Mouse (Mus musculus): Measurements from ENCODE around the gene Bscl2. TPM values are rescaled to one million over a fixed set of nuclear protein-coding genes. Genes with fewer than 3 reads are reported as not detected.
A peak's percentile ranks its signal among the peaks of the same experiment; 100 is the strongest.

Gene Bscl2
- total and polyA plus RNA-seq, 2 experiments from 2014 or later: 104 to 146 TPM

GRCm38 (mm10) chr19:8839103-8839907 lies 2.0 kb downstream of the Bscl2 start, which contains the start of gene Gng3:
Gene Gng3 (minus strand): TSS chr19:8839194.
- Histone ChIP-seq H3K4me2 (ENCODE audit: low read depth, low read length) (peak within 1 kb of the TSS; percentile 91), H3K27ac (peak within 1 kb of the TSS; percentile 97), H3K9me3 (ENCODE audit: low read length) (no peaks in the 10 kb centered on the region), H3K36me3 (ENCODE audit: insufficient read depth, low read length) (peaks cover 10% of the 10 kb centered on the region; the same call in 1 of the 2 replicates), H3K9ac (replicated peaks; ENCODE audit: low read length) (peak within 1 kb of the TSS; percentile 73), H3K4me1 (ENCODE audit: insufficient read depth, low read length) (peaks cover 8% of the 10 kb centered on the region), H3K4me3 (ENCODE audit: low read length) (peak within 1 kb of the TSS; percentile 51), H3K27me3 (ENCODE audit: insufficient read depth, low read length) (no peaks in the 10 kb centered on the region)
- ATAC-seq (peak; percentile 87), DNase-seq (ENCODE audit: low spot score) (peak; percentile 92)
- WGBS: 30% methylated on average over 11 of the region's 11 CpGs
- TF ChIP-seq CTCF (IDR thresholded peaks at IDR 0.05; ENCODE audit: low read depth): peak; percentile 12; the same call in 1 of the 2 replicates

DNA sequence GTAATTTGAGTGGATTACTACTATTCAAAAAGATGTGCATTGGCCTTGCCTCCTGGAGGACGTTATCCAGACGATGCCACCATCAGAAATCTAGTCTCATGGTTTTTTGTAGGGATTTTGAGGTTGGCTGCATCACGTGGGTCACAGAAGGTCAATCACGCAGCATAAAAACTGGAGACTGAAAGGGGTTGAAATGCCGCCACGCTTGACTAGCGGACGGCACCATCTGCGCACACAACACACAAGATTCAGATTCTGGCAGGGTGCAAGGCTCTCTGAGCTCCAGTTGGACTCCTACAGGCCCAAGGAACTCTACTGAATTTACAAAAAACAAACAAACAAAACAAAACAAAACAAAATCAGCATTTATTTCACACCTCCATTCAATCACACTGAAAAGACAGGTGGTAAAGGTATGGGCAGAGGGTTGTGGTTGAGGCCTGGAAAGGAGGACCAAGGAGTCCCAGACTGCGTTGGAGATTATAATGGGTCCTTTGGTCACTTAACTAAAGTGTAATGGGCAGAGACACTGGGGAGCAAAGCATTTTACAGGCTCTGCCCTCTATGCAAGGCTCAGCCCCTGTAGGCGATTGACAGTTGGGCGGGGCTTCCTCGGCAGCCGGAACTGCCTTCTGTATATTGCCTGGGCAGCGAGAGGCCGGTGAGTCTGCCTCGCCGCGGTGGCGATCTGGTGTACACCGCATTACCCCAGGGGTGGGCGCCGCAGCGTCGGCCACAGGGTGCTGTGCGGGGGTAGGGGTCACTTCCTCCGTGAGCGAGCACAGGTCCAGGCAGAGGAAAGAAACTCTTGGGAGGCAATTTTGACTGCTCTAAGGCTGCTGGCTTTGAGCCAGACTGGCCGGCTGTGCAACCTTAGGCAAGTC lies 2.9 kb downstream of the Bscl2 start:
- WGBS: 12% methylated on average over 29 of the region's 29 CpGs
- Histone ChIP-seq H3K9ac (replicated peaks; ENCODE audit: low read length) (peak overlapping the region; percentile 73), H3K27me3 (ENCODE audit: insufficient read depth, low read length) (no peaks in the 10 kb centered on the region), H3K36me3 (ENCODE audit: insufficient read depth, low read length) (peaks cover 3% of the 10 kb centered on the region; the same call in 1 of the 2 replicates), H3K4me1 (ENCODE audit: insufficient read depth, low read length) (peaks cover 8% of the 10 kb centered on the region), H3K27ac (peak overlapping the region; percentile 97), H3K4me3 (ENCODE audit: low read length) (peak overlapping the region; percentile 51), H3K4me2 (ENCODE audit: low read depth, low read length) (peak overlapping the region; percentile 91), H3K9me3 (ENCODE audit: low read length) (no peaks in the 10 kb centered on the region)
- TF ChIP-seq CTCF (IDR thresholded peaks at IDR 0.05; ENCODE audit: low read depth): no peak
- DNase-seq (ENCODE audit: low spot score) (peak; percentile 76), ATAC-seq (peak; percentile 28)

DNA sequence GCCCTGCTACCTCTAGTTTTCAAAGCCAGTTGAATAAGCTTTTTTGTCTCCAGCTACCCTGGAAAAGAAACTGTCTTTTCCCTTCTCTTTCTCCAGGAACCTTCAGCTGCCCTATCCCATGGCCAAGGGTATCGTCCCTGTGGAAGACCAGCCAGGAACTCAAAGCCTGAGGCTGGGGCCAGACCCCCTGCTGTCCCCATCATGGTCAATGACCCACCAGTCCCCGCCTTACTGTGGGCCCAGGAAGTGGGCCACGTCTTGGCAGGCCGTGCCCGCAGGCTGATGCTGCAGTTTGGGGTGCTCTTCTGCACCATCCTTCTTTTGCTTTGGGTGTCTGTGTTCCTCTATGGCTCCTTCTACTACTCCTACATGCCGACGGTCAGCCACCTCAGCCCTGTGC lies 3.7 kb downstream of the Bscl2 start:
- peak overlapping the region; percentile 97; the same call in 1 of the 2 replicates for H3K27ac ChIP-seq
- 86% methylated on average over 7 of the region's 7 CpGs for WGBS
- peak overlapping the region; percentile 73 for H3K9ac ChIP-seq (replicated peaks; ENCODE audit: low read length)
- peak overlapping the region; percentile 51 for H3K4me3 ChIP-seq (ENCODE audit: low read length)
- peak overlapping the region; percentile 91 for H3K4me2 ChIP-seq (ENCODE audit: low read depth, low read length)
- DNase-seq (ENCODE audit: low spot score): no peak
- H3K36me3 ChIP-seq (ENCODE audit: insufficient read depth, low read length): peaks cover 8% of the 10 kb centered on the region; the same call in 1 of the 2 replicates
- ATAC-seq: no peak
- H3K4me1 ChIP-seq (ENCODE audit: insufficient read depth, low read length): peaks cover 8% of the 10 kb centered on the region
- no peaks in the 10 kb centered on the region for H3K27me3 ChIP-seq (ENCODE audit: insufficient read depth, low read length)
- no peak for TF ChIP-seq CTCF (IDR thresholded peaks at IDR 0.05; ENCODE audit: low read depth)
- H3K9me3 ChIP-seq (ENCODE audit: low read length): no peaks in the 10 kb centered on the region

GRCm38 (mm10) chr19:8842961-8843360 lies 5.7 kb downstream of the Bscl2 start:
- no peaks in the 10 kb centered on the region for H3K9me3 ChIP-seq (ENCODE audit: low read length)
- H3K27ac ChIP-seq: no peak overlapping the region
- H3K36me3 ChIP-seq (ENCODE audit: insufficient read depth, low read length): peaks cover 26% of the 10 kb centered on the region
- no peaks in the 10 kb centered on the region for H3K27me3 ChIP-seq (ENCODE audit: insufficient read depth, low read length)
- WGBS: 87% methylated on average over 6 of the region's 6 CpGs
- no peak overlapping the region for H3K4me2 ChIP-seq (ENCODE audit: low read depth, low read length)
- ATAC-seq: no peak
- peaks cover 8% of the 10 kb centered on the region for H3K4me1 ChIP-seq (ENCODE audit: insufficient read depth, low read length)
- H3K9ac ChIP-seq (replicated peaks; ENCODE audit: low read length): no peak overlapping the region
- H3K4me3 ChIP-seq (ENCODE audit: low read length): no peak overlapping the region
- no peak for TF ChIP-seq CTCF (IDR thresholded peaks at IDR 0.05; ENCODE audit: low read depth)
- no peak for DNase-seq (ENCODE audit: low spot score)

GRCm38 (mm10) chr19:8844371-8845129 lies 7.3 kb downstream of the Bscl2 start:
- TF ChIP-seq CTCF (IDR thresholded peaks at IDR 0.05; ENCODE audit: low read depth): peak; percentile 75
- H3K9ac ChIP-seq (replicated peaks; ENCODE audit: low read length): no peak overlapping the region
- WGBS: 55% methylated on average over 5 of the region's 5 CpGs

GRCm38 (mm10) chr19:8848356-8848755 lies 11.1 kb downstream of the Bscl2 start:
- WGBS: 82% methylated on average over 5 of the region's 5 CpGs
- Histone ChIP-seq H3K9ac (replicated peaks; ENCODE audit: low read length) (no peak overlapping the region), H3K27ac (no peak overlapping the region), H3K4me1 (ENCODE audit: insufficient read depth, low read length) (no peaks in the 10 kb centered on the region), H3K4me2 (ENCODE audit: low read depth, low read length) (no peak overlapping the region), H3K27me3 (ENCODE audit: insufficient read depth, low read length) (no peaks in the 10 kb centered on the region), H3K4me3 (ENCODE audit: low read length) (no peak overlapping the region), H3K36me3 (ENCODE audit: insufficient read depth, low read length) (peaks cover 35% of the 10 kb centered on the region), H3K9me3 (ENCODE audit: low read length) (no peaks in the 10 kb centered on the region)
- ATAC-seq: no peak
- DNase-seq (ENCODE audit: low spot score): no peak
- TF ChIP-seq CTCF (IDR thresholded peaks at IDR 0.05; ENCODE audit: low read depth): no peak

More at GRCm38 (mm10) chr19:8844371-8845129, 7.3 kb downstream of the Bscl2 start:
- ATAC-seq (no peak), DNase-seq (ENCODE audit: low spot score) (peak; percentile 87)
- Histone ChIP-seq H3K36me3 (ENCODE audit: insufficient read depth, low read length) (peaks cover 35% of the 10 kb centered on the region), H3K4me2 (ENCODE audit: low read depth, low read length) (no peak overlapping the region), H3K4me3 (ENCODE audit: low read length) (no peak overlapping the region), H3K27me3 (ENCODE audit: insufficient read depth, low read length) (no peaks in the 10 kb centered on the region), H3K4me1 (ENCODE audit: insufficient read depth, low read length) (peaks cover 8% of the 10 kb centered on the region), H3K27ac (no peak overlapping the region), H3K9me3 (ENCODE audit: low read length) (no peaks in the 10 kb centered on the region)
